Mouse (Mus musculus): ENCODE measurements at regions not wholly inside any gene's neighbourhood (a gene's known extent, or its start where the extent isn't known, plus 50 kb on each side); places are given as distances from the start of the nearest gene placed in this dataset.
A peak's percentile ranks its signal among the peaks of the same experiment; 100 is the strongest.

- H3K27me3 ChIP-seq, result no peaks in the 10 kb centered on the region
- no peaks in the 10 kb centered on the region for H3K9me3 ChIP-seq (replicated peaks)
- no peak overlapping the region for H3K4me3 ChIP-seq (replicated peaks)
- H3K36me3 ChIP-seq, result no peaks in the 10 kb centered on the region
- H3K4me2 ChIP-seq, result no peak overlapping the region
- no peaks in the 10 kb centered on the region for H3K4me1 ChIP-seq
- H3K27ac ChIP-seq, result no peak overlapping the region
- ATAC-seq (replicated peaks; ENCODE audit: low FRiP score), result no peak
- 87% methylated on average over 2 of the region's 2 CpGs for WGBS
- H3K9ac ChIP-seq, result no peak overlapping the region
Measured at GRCm38 (mm10) chr8:7594436-7594835, 1066.6 kb downstream of the Efnb2 start.

- no peaks in the 10 kb centered on the region for H3K4me1 ChIP-seq
- no peak for ATAC-seq (replicated peaks; ENCODE audit: low FRiP score)
- 68% methylated on average over 3 of the region's 3 CpGs for WGBS
- H3K4me3 ChIP-seq (replicated peaks), result no peak overlapping the region
- H3K27me3 ChIP-seq, result no peaks in the 10 kb centered on the region
- no peaks in the 10 kb centered on the region for H3K36me3 ChIP-seq
- no peak overlapping the region for H3K9ac ChIP-seq
- H3K4me2 ChIP-seq, result no peak overlapping the region
- H3K27ac ChIP-seq, result no peak overlapping the region
- no peaks in the 10 kb centered on the region for H3K9me3 ChIP-seq (replicated peaks)
Measured at GRCm38 (mm10) chr8:7575641-7576040, 1085.4 kb downstream of the Efnb2 start.

GRCm38 (mm10) chr8:7560645-7561044, 1100.4 kb downstream of the Efnb2 start:
- 0 out of 2 replicates have a peak, but pooled peaks have one; percentile 60 for ATAC-seq (replicated peaks; ENCODE audit: low FRiP score)
- Histone ChIP-seq H3K36me3 (no peaks in the 10 kb centered on the region), H3K4me2 (no peak overlapping the region), H3K4me1 (no peaks in the 10 kb centered on the region), H3K4me3 (replicated peaks) (no peak overlapping the region), H3K9ac (no peak overlapping the region), H3K27ac (no peak overlapping the region), H3K9me3 (replicated peaks) (no peaks in the 10 kb centered on the region), H3K27me3 (no peaks in the 10 kb centered on the region)
- WGBS, result 52% methylated on average over 2 of the region's 2 CpGs

GRCm38 (mm10) chr8:7554756-7555155, 1106.3 kb downstream of the Efnb2 start:
- H3K36me3 ChIP-seq, result no peaks in the 10 kb centered on the region
- no peak overlapping the region for H3K4me2 ChIP-seq
- H3K27ac ChIP-seq, result no peak overlapping the region
- no peak overlapping the region for H3K9ac ChIP-seq
- 0 out of 2 replicates have a peak, but pooled peaks cover 3% of the 10 kb centered on the region for H3K4me1 ChIP-seq
- peak; percentile 49; the same call in 1 of the 2 replicates for ATAC-seq (replicated peaks; ENCODE audit: low FRiP score)
- H3K9me3 ChIP-seq (replicated peaks), result no peaks in the 10 kb centered on the region
- WGBS, result 19% methylated on average over 3 of the region's 3 CpGs
- no peak overlapping the region for H3K4me3 ChIP-seq (replicated peaks)
- H3K27me3 ChIP-seq, result no peaks in the 10 kb centered on the region

Data from kidney, embryonic 15.5 days (tissue).